Mouse (Mus musculus) cerebellum, postnatal 4 days (tissue): Measurements from ENCODE around the gene Cox16.

Source experiments
- DNase-seq, 2 experiments: peaks; one replicate each; pipeline ENCODE4 v3.0.0; 2022; ENCODE audit warnings: low spot score in 2 of 2, mixed read lengths in 1 of 2

Gene Cox16

GRCm38 (mm10) chr12:81324991-81325390 lies 159.9 kb downstream of the Cox16 start:
- DNase-seq: no peak

GRCm38 (mm10) chr12:81324116-81324515 lies 160.8 kb downstream of the Cox16 start:
- DNase-seq: no peak

GRCm38 (mm10) chr12:81321021-81321420 lies 163.9 kb downstream of the Cox16 start:
- DNase-seq: no peak

GRCm38 (mm10) chr12:81317811-81318210 lies 167.1 kb downstream of the Cox16 start:
- no peak for DNase-seq

- no peak for DNase-seq
Observed at GRCm38 (mm10) chr12:81315953-81316352, 169.0 kb downstream of the Cox16 start.
